Mouse (Mus musculus): ENCODE data around the gene Alox12.

GRCm38 (mm10) chr11:70200036-70200608 is 55.0 kb downstream of the Alox12 start:
- TF ChIP-seq POLR2A (IDR thresholded peaks at IDR 0.05; ENCODE audit: low read depth, low read length) (no peak), CTCF (conservative IDR thresholded peaks at IDR 0.05; ENCODE audit: insufficient read depth, insufficient read length, low read depth, low read length) (no peak)

Data from kidney, adult 2 months (tissue).